Mouse (Mus musculus): ENCODE data around the gene AC131692.1. TPM values are rescaled to one million over a fixed set of nuclear protein-coding genes. Genes with fewer than 3 reads are reported as not detected.

The AC131692.1 gene
- total and polyA plus RNA-seq, 3 experiments = not detected

GRCm38 (mm10) chr19:6116113-6116850 is 22.1 kb downstream of the AC131692.1 start:
- no peak overlapping the region for H3K9ac ChIP-seq (ENCODE audit: low read depth, low read length)
- H3K79me2 ChIP-seq (replicated peaks; ENCODE audit: control insufficient read depth, insufficient read depth, low read length) = no peaks in the 10 kb centered on the region
- H3K27ac ChIP-seq = no peak overlapping the region
- DNase-seq = no peak
- peaks cover 5% of the 10 kb centered on the region for H3K4me1 ChIP-seq (ENCODE audit: control insufficient read depth, insufficient read depth, low read length)
- intact Hi-C loops (cut with DNase I) = loop anchor here (5.0 kb wide), 1 partner anchor 204 kb away; the partner anchor contains the start of gene Dpf2
- H3K27me3 ChIP-seq (ENCODE audit: control insufficient read depth, insufficient read depth, low read length) = no peaks in the 10 kb centered on the region
- H3K36me3 ChIP-seq (ENCODE audit: control insufficient read depth, insufficient read depth, low read length) = no peaks in the 10 kb centered on the region
- 64% methylated on average over 15 of the region's 15 CpGs for WGBS
- no peak overlapping the region for H3K4me3 ChIP-seq
- TF ChIP-seq CTCF (IDR thresholded peaks at IDR 0.05) (no peak), EP300 (IDR thresholded peaks at IDR 0.05; ENCODE audit: insufficient read depth, low read depth, low read length) (no peak), POLR2A (IDR thresholded peaks at IDR 0.05; ENCODE audit: insufficient read depth, low read depth, low read length) (no peak)

- Histone ChIP-seq H3K27me3 (ENCODE audit: control insufficient read depth, insufficient read depth, low read length) (no peaks in the 10 kb centered on the region), H3K27ac (peak overlapping the region; percentile 90), H3K4me3 (peak overlapping the region; percentile 67), H3K36me3 (ENCODE audit: control insufficient read depth, insufficient read depth, low read length) (no peaks in the 10 kb centered on the region), H3K4me1 (ENCODE audit: control insufficient read depth, insufficient read depth, low read length) (peaks cover 5% of the 10 kb centered on the region), H3K9ac (ENCODE audit: low read depth, low read length) (peak overlapping the region; percentile 95), H3K79me2 (replicated peaks; ENCODE audit: control insufficient read depth, insufficient read depth, low read length) (no peaks in the 10 kb centered on the region)
- DNase-seq = no peak
- TF ChIP-seq EP300 (IDR thresholded peaks at IDR 0.05; ENCODE audit: insufficient read depth, low read depth, low read length) (no peak), POLR2A (IDR thresholded peaks at IDR 0.05; ENCODE audit: insufficient read depth, low read depth, low read length) (no peak), CTCF (IDR thresholded peaks at IDR 0.05) (no peak)
- 3% methylated on average over 32 of the region's 32 CpGs for WGBS
- intact Hi-C loops (cut with DNase I) = loop anchor here (5.0 kb wide), 1 partner anchor 205 kb away; the partner anchor contains the start of gene Dpf2
These were observed 23.2 kb downstream of the AC131692.1 start for GRCm38 (mm10) chr19:6117346-6117985.

- H3K9ac ChIP-seq (ENCODE audit: low read depth, low read length) = peak within 1 kb of the TSS; percentile 95
- intact Hi-C loops (cut with DNase I) = loop anchor here (2.0 to 5.0 kb wide), 2 partner anchors 33 to 206 kb away; partner anchors contain the start of genes Cdca5, Dpf2 and Zfpl1
- H3K4me1 ChIP-seq (ENCODE audit: control insufficient read depth, insufficient read depth, low read length) = peaks cover 5% of the 10 kb centered on the region
- H3K27ac ChIP-seq = peak within 1 kb of the TSS; percentile 90
- H3K36me3 ChIP-seq (ENCODE audit: control insufficient read depth, insufficient read depth, low read length) = no peaks in the 10 kb centered on the region
- TF ChIP-seq CTCF (IDR thresholded peaks at IDR 0.05) = peak; percentile 32
- 0 out of 2 replicates have a peak, but pooled peaks have one; percentile 40 for TF ChIP-seq EP300 (IDR thresholded peaks at IDR 0.05; ENCODE audit: insufficient read depth, low read depth, low read length)
- TF ChIP-seq POLR2A (IDR thresholded peaks at IDR 0.05; ENCODE audit: insufficient read depth, low read depth, low read length) = peak; percentile 69; the same call in 1 of the 2 replicates
- H3K27me3 ChIP-seq (ENCODE audit: control insufficient read depth, insufficient read depth, low read length) = no peaks in the 10 kb centered on the region
- peak; percentile 89 to 92 for DNase-seq
- H3K4me3 ChIP-seq = peak within 1 kb of the TSS; percentile 67
- WGBS = under 1% methylated on average over 77 of the region's 77 CpGs
- no peaks in the 10 kb centered on the region for H3K79me2 ChIP-seq (replicated peaks; ENCODE audit: control insufficient read depth, insufficient read depth, low read length)
These were observed 23.9 kb downstream of the AC131692.1 start, which contains the start of gene Sac3d1 for GRCm38 (mm10) chr19:6117986-6118676. Gene Sac3d1, minus strand, starts transcription at chr19:6118650.

GRCm38 (mm10) chr19:6118677-6119185 is 24.5 kb downstream of the AC131692.1 start:
- no peaks in the 10 kb centered on the region for H3K36me3 ChIP-seq (ENCODE audit: control insufficient read depth, insufficient read depth, low read length)
- intact Hi-C loops (cut with DNase I) = loop anchor here (2.0 to 5.0 kb wide), 2 partner anchors 34 to 206 kb away; partner anchors contain the start of genes Cdca5, Dpf2 and Zfpl1
- WGBS = under 1% methylated on average over 8 of the region's 8 CpGs

GRCm38 (mm10) chr19:6121761-6122160 is 27.5 kb downstream of the AC131692.1 start:
- H3K36me3 ChIP-seq (ENCODE audit: control insufficient read depth, insufficient read depth, low read length) = no peaks in the 10 kb centered on the region
- intact Hi-C loops (cut with DNase I) = loop anchor here (10.0 kb wide), 1 partner anchor 77 kb away; the partner anchor contains the start of gene Syvn1
- peaks cover 3% of the 10 kb centered on the region; the same call in 1 of the 2 replicates for H3K4me1 ChIP-seq (ENCODE audit: control insufficient read depth, insufficient read depth, low read length)
- no peak for DNase-seq
- TF ChIP-seq CTCF (IDR thresholded peaks at IDR 0.05) (no peak), POLR2A (IDR thresholded peaks at IDR 0.05; ENCODE audit: insufficient read depth, low read depth, low read length) (no peak), EP300 (IDR thresholded peaks at IDR 0.05; ENCODE audit: insufficient read depth, low read depth, low read length) (no peak)
- H3K79me2 ChIP-seq (replicated peaks; ENCODE audit: control insufficient read depth, insufficient read depth, low read length) = no peaks in the 10 kb centered on the region
- no peak overlapping the region for H3K9ac ChIP-seq (ENCODE audit: low read depth, low read length)
- no peak overlapping the region for H3K4me3 ChIP-seq
- no peak overlapping the region for H3K27ac ChIP-seq
- H3K27me3 ChIP-seq (ENCODE audit: control insufficient read depth, insufficient read depth, low read length) = no peaks in the 10 kb centered on the region
- WGBS = 63% methylated on average over 19 of the region's 19 CpGs

More at GRCm38 (mm10) chr19:6118677-6119185, 24.5 kb downstream of the AC131692.1 start:
- TF ChIP-seq POLR2A (IDR thresholded peaks at IDR 0.05; ENCODE audit: insufficient read depth, low read depth, low read length) = no peak; the same call in 1 of the 2 replicates
- TF ChIP-seq EP300 (IDR thresholded peaks at IDR 0.05; ENCODE audit: insufficient read depth, low read depth, low read length) = no peak
- TF ChIP-seq CTCF (IDR thresholded peaks at IDR 0.05) = no peak
- Histone ChIP-seq H3K79me2 (replicated peaks; ENCODE audit: control insufficient read depth, insufficient read depth, low read length) (no peaks in the 10 kb centered on the region), H3K4me3 (peak overlapping the region; percentile 67), H3K4me1 (ENCODE audit: control insufficient read depth, insufficient read depth, low read length) (peaks cover 5% of the 10 kb centered on the region), H3K9ac (ENCODE audit: low read depth, low read length) (peak overlapping the region; percentile 69), H3K27me3 (ENCODE audit: control insufficient read depth, insufficient read depth, low read length) (no peaks in the 10 kb centered on the region), H3K27ac (peak overlapping the region; percentile 90)
- no peak for DNase-seq

Measured in heart, adult 2 months (tissue).